Mouse (Mus musculus): Measurements from ENCODE around the gene Nfam1. TPM values are rescaled to one million over a fixed set of nuclear protein-coding genes. Genes with fewer than 3 reads are reported as not detected.

The Nfam1 gene
- total and polyA plus RNA-seq, 3 experiments, result 7.4 to 10.5 TPM; not detected in 1

DNA sequence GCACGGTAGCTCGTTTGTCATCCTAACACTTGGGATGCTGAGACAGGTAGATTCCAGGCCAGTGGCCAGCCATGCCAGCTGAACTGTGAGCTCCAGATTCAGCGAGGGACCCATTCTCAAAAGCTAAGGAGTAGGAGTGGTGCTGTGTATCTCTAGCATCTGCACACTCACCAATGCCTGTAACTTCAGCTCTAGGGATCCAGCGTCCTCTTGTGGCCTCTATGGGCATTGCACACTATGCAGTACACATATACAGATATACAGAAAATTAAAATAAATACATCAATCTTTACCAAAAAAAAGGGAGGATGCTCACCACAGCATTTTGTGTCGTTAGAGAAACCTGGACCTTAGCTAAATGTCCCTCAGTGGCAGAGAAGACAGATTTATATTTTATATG is 38.6 kb upstream of the Nfam1 start:
- TF ChIP-seq ETS1 (IDR thresholded peaks at IDR 0.05; ENCODE audit: low read depth, low read length) (no peak), GATA1 (IDR thresholded peaks at IDR 0.05; ENCODE audit: low read depth, low read length) (no peak), ZMIZ1 (IDR thresholded peaks at IDR 0.05; ENCODE audit: low read depth, low read length) (no peak), EP300 (IDR thresholded peaks at IDR 0.05; ENCODE audit: low read depth in 1 of 2, low read length in 2 of 2) (no peak), ZC3H11A (IDR thresholded peaks at IDR 0.05; ENCODE audit: low read depth, low read length) (no peak; the same call in 1 of the 2 replicates), CTCF (IDR thresholded peaks at IDR 0.05 in 2 of 3, conservative IDR thresholded peaks at IDR 0.05 in 1 of 3; ENCODE audit: control insufficient read depth in 1 of 3, insufficient read depth in 1 of 3, low read depth in 2 of 3, low read length in 3 of 3, poor library complexity in 1 of 3, severe bottlenecking in 1 of 3) (peak; percentile 44 to 73 (median 59)), TAL1 (IDR thresholded peaks at IDR 0.05; ENCODE audit: low read length) (no peak), KAT2A (conservative IDR thresholded peaks at IDR 0.05; ENCODE audit: low read depth, low read length) (no peak), POLR2AphosphoS5 (IDR thresholded peaks at IDR 0.05; ENCODE audit: borderline replicate concordance, low read depth, low read length) (no peak), SMC3 (IDR thresholded peaks at IDR 0.05; ENCODE audit: low read depth, low read length) (peak; percentile 48), MAX (IDR thresholded peaks at IDR 0.05; ENCODE audit: low read length) (no peak), E2F4 (IDR thresholded peaks at IDR 0.05; ENCODE audit: borderline replicate concordance, low read depth, low read length) (no peak), RAD21 (IDR thresholded peaks at IDR 0.05; ENCODE audit: low read depth, low read length) (peak; percentile 53)
- no peaks in the 10 kb centered on the region; a peak in 1 of 4 replicates for H3K4me1 ChIP-seq (ENCODE audit: control insufficient read depth in 1 of 2, insufficient read depth in 2 of 2, low read length in 2 of 2)
- H3K4me3 ChIP-seq (ENCODE audit: control insufficient read depth in 1 of 2, insufficient read depth in 1 of 2, low read depth in 2 of 2, low read length in 2 of 2), result no peak overlapping the region
- H3K9ac ChIP-seq (ENCODE audit: control insufficient read depth, low read depth, low read length, poor library complexity, severe bottlenecking), result no peak overlapping the region
- H3K36me3 ChIP-seq (ENCODE audit: control insufficient read depth in 1 of 2, insufficient read depth in 2 of 2, low read length in 2 of 2), result no peaks in the 10 kb centered on the region
- no peaks in the 10 kb centered on the region for H3K9me3 ChIP-seq (replicated peaks; ENCODE audit: insufficient read depth, low read length)
- no peaks in the 10 kb centered on the region for H3K79me2 ChIP-seq (ENCODE audit: control insufficient read depth, insufficient read depth, low read length, poor library complexity)
- DNase-seq (ENCODE audit: low read depth, low spot score), result peak; percentile 26
- H3K27ac ChIP-seq (ENCODE audit: control insufficient read depth, low read depth, low read length), result no peak overlapping the region
- H3K27me3 ChIP-seq (ENCODE audit: control insufficient read depth in 1 of 2, insufficient read depth in 2 of 2, low read length in 2 of 2), result peaks cover 1 to 6% of the 10 kb centered on the region in 2 experiments; a peak in 3 of 4 replicates

DNA sequence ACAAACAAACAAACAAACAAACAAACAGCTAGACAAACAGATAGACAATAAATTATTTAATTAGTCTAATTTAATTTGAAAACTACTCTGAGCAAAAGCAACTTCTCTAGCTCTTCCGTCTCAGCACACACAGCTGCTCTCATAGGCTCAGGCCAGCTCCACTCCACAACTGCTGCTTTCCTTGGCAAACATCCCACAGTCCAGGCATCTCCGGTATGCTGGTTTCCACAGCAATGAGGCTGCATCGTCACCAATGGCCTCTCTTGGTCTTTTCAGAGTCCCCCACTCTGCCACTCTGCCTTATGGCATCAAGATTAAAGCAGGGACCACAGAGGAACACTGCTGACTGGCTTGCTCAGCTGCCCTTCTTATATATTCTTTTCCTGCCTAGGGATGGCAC is 37.8 kb upstream of the Nfam1 start:
- no peaks in the 10 kb centered on the region for H3K79me2 ChIP-seq (ENCODE audit: control insufficient read depth, insufficient read depth, low read length, poor library complexity)
- H3K27me3 ChIP-seq (ENCODE audit: control insufficient read depth in 1 of 2, insufficient read depth in 2 of 2, low read length in 2 of 2), result peaks cover 0 to 1% of the 10 kb centered on the region in 2 experiments; a peak in 1 of 4 replicates
- TF ChIP-seq CTCF (IDR thresholded peaks at IDR 0.05 in 2 of 3, conservative IDR thresholded peaks at IDR 0.05 in 1 of 3; ENCODE audit: control insufficient read depth in 1 of 3, insufficient read depth in 1 of 3, low read depth in 2 of 3, low read length in 3 of 3, poor library complexity in 1 of 3, severe bottlenecking in 1 of 3), result no peak
- TF ChIP-seq TBP (IDR thresholded peaks at IDR 0.05; ENCODE audit: low read depth, low read length), result no peak
- no peak for TF ChIP-seq MYB (IDR thresholded peaks at IDR 0.05; ENCODE audit: low read depth, low read length)
- H3K4me1 ChIP-seq (ENCODE audit: control insufficient read depth in 1 of 2, insufficient read depth in 2 of 2, low read length in 2 of 2), result no peaks in the 10 kb centered on the region; a peak in 1 of 4 replicates
- no peak overlapping the region for H3K9ac ChIP-seq (ENCODE audit: control insufficient read depth, low read depth, low read length, poor library complexity, severe bottlenecking)
- no peak overlapping the region for H3K4me3 ChIP-seq (ENCODE audit: control insufficient read depth in 1 of 2, insufficient read depth in 1 of 2, low read depth in 2 of 2, low read length in 2 of 2)
- H3K9me3 ChIP-seq (replicated peaks; ENCODE audit: insufficient read depth, low read length), result no peaks in the 10 kb centered on the region
- no peak for DNase-seq (ENCODE audit: low read depth, low spot score)
- no peak overlapping the region for H3K27ac ChIP-seq (ENCODE audit: control insufficient read depth, low read depth, low read length)
- H3K36me3 ChIP-seq (ENCODE audit: control insufficient read depth in 1 of 2, insufficient read depth in 2 of 2, low read length in 2 of 2), result no peaks in the 10 kb centered on the region

DNA sequence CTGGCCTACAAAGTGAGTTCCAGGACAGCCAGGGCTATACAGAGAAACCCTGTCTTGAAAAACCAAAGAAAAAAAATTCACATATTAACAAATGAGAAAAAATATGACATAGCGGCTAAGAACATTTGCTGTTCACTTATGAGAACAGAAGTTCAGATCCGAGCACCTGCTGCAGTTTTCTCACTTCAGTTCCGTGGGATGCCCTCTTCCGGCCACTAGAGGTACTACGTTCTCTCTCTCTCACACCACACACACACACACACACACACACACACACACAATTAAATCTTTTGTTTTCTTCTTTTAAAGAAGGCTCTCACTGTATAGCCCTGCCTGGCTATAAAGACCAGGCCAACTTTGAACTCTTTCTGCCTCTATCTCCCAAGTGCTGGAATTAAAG is 35.2 kb upstream of the Nfam1 start:
- Histone ChIP-seq H3K27me3 (ENCODE audit: control insufficient read depth in 1 of 2, insufficient read depth in 2 of 2, low read length in 2 of 2) (no peaks in the 10 kb centered on the region), H3K36me3 (ENCODE audit: control insufficient read depth in 1 of 2, insufficient read depth in 2 of 2, low read length in 2 of 2) (no peaks in the 10 kb centered on the region; a peak in 1 of 4 replicates), H3K9me3 (replicated peaks; ENCODE audit: insufficient read depth, low read length) (no peaks in the 10 kb centered on the region), H3K9ac (ENCODE audit: control insufficient read depth, low read depth, low read length, poor library complexity, severe bottlenecking) (no peak overlapping the region), H3K4me1 (ENCODE audit: control insufficient read depth in 1 of 2, insufficient read depth in 2 of 2, low read length in 2 of 2) (no peaks in the 10 kb centered on the region; a peak in 1 of 4 replicates), H3K4me3 (ENCODE audit: control insufficient read depth in 1 of 2, insufficient read depth in 1 of 2, low read depth in 2 of 2, low read length in 2 of 2) (no peak overlapping the region), H3K27ac (ENCODE audit: control insufficient read depth, low read depth, low read length) (no peak overlapping the region), H3K79me2 (ENCODE audit: control insufficient read depth, insufficient read depth, low read length, poor library complexity) (no peaks in the 10 kb centered on the region)
- no peak for DNase-seq (ENCODE audit: low read depth, low spot score)
- TF ChIP-seq POLR2A (IDR thresholded peaks at IDR 0.05; ENCODE audit: control insufficient read depth in 1 of 2, insufficient read depth in 1 of 2, low read depth in 1 of 2, low read length in 2 of 2, poor library complexity in 1 of 2), result no peak
- no peak for TF ChIP-seq MXI1 (IDR thresholded peaks at IDR 0.05; ENCODE audit: low read depth, low read length)
- no peak for TF ChIP-seq MEF2A (IDR thresholded peaks at IDR 0.05; ENCODE audit: extremely low read depth, insufficient replicate concordance, low read depth, low read length, poor library complexity, severe bottlenecking)
- TF ChIP-seq GATA1 (IDR thresholded peaks at IDR 0.05; ENCODE audit: low read depth, low read length), result no peak
- TF ChIP-seq ZC3H11A (IDR thresholded peaks at IDR 0.05; ENCODE audit: low read depth, low read length), result no peak
- no peak for TF ChIP-seq JUND (IDR thresholded peaks at IDR 0.05; ENCODE audit: low read depth, low read length)
